7 mouse cellular contexts compared by ENCODE assay signal in genomic region chr13:37467795-37468194, GRCm38 (mm10).
A peak's percentile ranks its signal among the peaks of the same experiment; 100 is the strongest.
DNase-seq lines count a peak whose midpoint lies in the region; ATAC-seq lines count a peak whose summit lies in the region.

No protein-coding gene starts in this region.

- H3K4me1 ChIP-seq in forebrain, embryonic 15.5 days, result peaks cover 8% of the 10 kb centered on the region

- no peaks in the 10 kb centered on the region for H3K36me3 ChIP-seq in forebrain, embryonic 15.5 days
- no peaks in the 10 kb centered on the region for H3K36me3 ChIP-seq in splenic B cell, adult 2 months (ENCODE audit: control insufficient read depth, insufficient read depth, low read length, poor library complexity, severe bottlenecking)

- 10% methylated on average over 8 of the region's 8 CpGs for WGBS in forebrain, embryonic 15.5 days

- H3K27ac ChIP-seq in forebrain, embryonic 15.5 days (replicated peaks), result no peak overlapping the region

- 0 out of 2 replicates have a peak, but pooled peaks cover 4% of the 10 kb centered on the region for H3K27me3 ChIP-seq in forebrain, embryonic 15.5 days
- no peaks in the 10 kb centered on the region for H3K27me3 ChIP-seq in splenic B cell, adult 2 months (ENCODE audit: control insufficient read depth, insufficient read depth, low read length, poor library complexity, severe bottlenecking)

- H3K4me3 ChIP-seq in forebrain, embryonic 15.5 days, result no peak overlapping the region

- no peak overlapping the region for H3K9ac ChIP-seq in forebrain, embryonic 15.5 days (replicated peaks)

- H3K4me2 ChIP-seq in forebrain, embryonic 15.5 days (replicated peaks), result 0 out of 2 replicates have a peak overlapping the region, but pooled peaks have one; percentile 18

- peak; percentile 52 for DNase-seq in MN1 (ENCODE audit: low spot score)
- peak; percentile 77 to 81 for DNase-seq in adrenal gland, postnatal 36 days
- DNase-seq in heart, postnatal 4 days, result peak; percentile 82
- DNase-seq in layer of hippocampus, adult 9-11 months, result peak; percentile 55
- peak; percentile 72 for DNase-seq in splenic B cell, adult 2 months (ENCODE audit: low read depth, low spot score)

- H3K9me3 ChIP-seq in forebrain, embryonic 15.5 days, result no peaks in the 10 kb centered on the region

- ATAC-seq in forebrain, embryonic 15.5 days (replicated peaks), result no peak
- peak; percentile 89 for ATAC-seq in megakaryocyte progenitor cell, adult 5-6 weeks (replicated peaks; ENCODE audit: poor library complexity)
